Mouse (Mus musculus) right cerebral cortex, postnatal 10 days (tissue): Measurements from ENCODE around the gene Smg5.
"Not testable (repeated sequence)": the region's sequence is repeated elsewhere in the genome, so short reads cannot be mapped to it uniquely, and the experiment has no call there.

Experiments
- DNase-seq, 2 experiments: peaks; one replicate each; pipeline ENCODE4 v3.0.0; 2021; ENCODE audit warnings: low spot score in 2 of 2

Gene Smg5

GRCm38 (mm10) chr3:88354396-88355165 lies 18.5 kb downstream of the Smg5 start:
- peak in 1 of 2 experiments; percentile 54 for DNase-seq

- no peak for DNase-seq
Observed at GRCm38 (mm10) chr3:88359584-88359983, 23.5 kb downstream of the Smg5 start.

GRCm38 (mm10) chr3:88359989-88360388 lies 23.9 kb downstream of the Smg5 start:
- no peak for DNase-seq

- DNase-seq = no peak
Observed at GRCm38 (mm10) chr3:88361096-88361495, 25.0 kb downstream of the Smg5 start.

- peak; percentile 62 to 67 for DNase-seq
Observed at GRCm38 (mm10) chr3:88361612-88362313, 25.7 kb downstream of the Smg5 start.

- peak; percentile 64 to 67 for DNase-seq
Observed at GRCm38 (mm10) chr3:88363700-88364099, 27.6 kb downstream of the Smg5 start.

- DNase-seq = peak in 1 of 2 experiments; percentile 56
Observed at GRCm38 (mm10) chr3:88364337-88364736, 28.3 kb downstream of the Smg5 start, which contains the start of gene Paqr6. Gene Paqr6, plus strand, starts transcription at chr3:88364584.

- DNase-seq = no peak
Observed at GRCm38 (mm10) chr3:88365705-88366361, 29.8 kb downstream of the Smg5 start.

- peak; percentile 72 to 80 for DNase-seq
Observed at GRCm38 (mm10) chr3:88366830-88367428, 30.9 kb downstream of the Smg5 start.

GRCm38 (mm10) chr3:88367517-88367916 lies 31.5 kb downstream of the Smg5 start:
- not testable (repeated sequence) for DNase-seq

GRCm38 (mm10) chr3:88368511-88368910 lies 32.5 kb downstream of the Smg5 start:
- peak in 1 of 2 experiments; percentile 27 for DNase-seq

- DNase-seq = not testable (repeated sequence)
Observed at GRCm38 (mm10) chr3:88372643-88373042, 36.6 kb downstream of the Smg5 start, which contains the start of gene Bglap3. Gene Bglap3, minus strand, starts transcription at chr3:88372743.

GRCm38 (mm10) chr3:88375750-88376626 lies 39.9 kb downstream of the Smg5 start:
- not testable (repeated sequence) for DNase-seq

- not testable (repeated sequence) for DNase-seq
Observed at GRCm38 (mm10) chr3:88376644-88377043, 40.6 kb downstream of the Smg5 start.

GRCm38 (mm10) chr3:88378599-88378998 lies 42.5 kb downstream of the Smg5 start, which contains the start of gene Bglap2:
Gene Bglap2, minus strand, starts transcription at chr3:88378699.
- DNase-seq = not testable (repeated sequence)

GRCm38 (mm10) chr3:88381389-88382315 lies 45.6 kb downstream of the Smg5 start:
- DNase-seq = peak in 1 of 2 experiments; percentile 46

- not testable (repeated sequence) for DNase-seq
Observed at GRCm38 (mm10) chr3:88382383-88382782, 46.3 kb downstream of the Smg5 start.

- DNase-seq = no peak
Observed at GRCm38 (mm10) chr3:88384364-88384763, 48.3 kb downstream of the Smg5 start, which contains the start of gene Bglap. Gene Bglap, minus strand, starts transcription at chr3:88384464.

GRCm38 (mm10) chr3:88393776-88394375 lies 57.8 kb downstream of the Smg5 start:
- no peak for DNase-seq
